Mouse (Mus musculus) lung, adult 2 months (tissue): ENCODE data around the gene Lancl1.

Experiments used
- CTCF ChIP-seq: fragments of 200-500 bp; IDR thresholded peaks from 2 replicates; pipeline ENCODE4 v1.5.1; 2011; ENCODE audit warnings: mild to moderate bottlenecking, low read length, control low read depth; ENCODE audit not compliant: insufficient read depth
- POLR2A ChIP-seq: fragments of 200-500 bp; IDR thresholded peaks from 2 replicates; pipeline ENCODE4 v1.6.1; 2011; ENCODE audit warnings: low read depth, mild to moderate bottlenecking, control low read depth, low read length, borderline replicate concordance; ENCODE audit errors: extremely low read depth

GRCm38 (mm10) chr1:66951086-66951485 is 87.6 kb downstream of the Lancl1 start:
- TF ChIP-seq CTCF (no peak), POLR2A (no peak)
